Mouse (Mus musculus): Measurements from ENCODE around the gene Wbp2nl.
A peak's percentile ranks its signal among the peaks of the same experiment; 100 is the strongest.

Wbp2nl gene

GRCm38 (mm10) chr15:82298764-82299561, at the start of gene Wbp2nl:
TSS of gene Wbp2nl (plus strand) at chr15:82298954.
- DNase-seq (ENCODE audit: low spot score in 2 of 2) = no peak

GRCm38 (mm10) chr15:82251579-82251978, 47.2 kb upstream of the Wbp2nl start:
- no peak for DNase-seq (ENCODE audit: low spot score in 2 of 2)

- no peak for DNase-seq (ENCODE audit: low spot score in 2 of 2)
Measured at GRCm38 (mm10) chr15:82252097-82252496, 46.7 kb upstream of the Wbp2nl start, which contains the start of gene 1500009C09Rik. TSS of gene 1500009C09Rik (plus strand) at chr15:82252397.

- DNase-seq (ENCODE audit: low spot score in 2 of 2) = peak in 1 of 2 experiments; percentile 55
Measured at GRCm38 (mm10) chr15:82255248-82255647, 43.5 kb upstream of the Wbp2nl start.

- peak; percentile 92 to 97 for DNase-seq (ENCODE audit: low spot score in 2 of 2)
Measured at GRCm38 (mm10) chr15:82255944-82256383, 42.8 kb upstream of the Wbp2nl start.

GRCm38 (mm10) chr15:82259510-82259909, 39.2 kb upstream of the Wbp2nl start:
- DNase-seq (ENCODE audit: low spot score in 2 of 2) = peak; percentile 83

- DNase-seq (ENCODE audit: low spot score in 2 of 2) = peak; percentile 74 to 84
Measured at GRCm38 (mm10) chr15:82266356-82266755, 32.4 kb upstream of the Wbp2nl start.

- DNase-seq (ENCODE audit: low spot score in 2 of 2) = peak; percentile 87 to 89
Measured at GRCm38 (mm10) chr15:82268185-82268584, 30.6 kb upstream of the Wbp2nl start.

- DNase-seq (ENCODE audit: low spot score in 2 of 2) = no peak
Measured at GRCm38 (mm10) chr15:82268783-82269182, 30.0 kb upstream of the Wbp2nl start.

- DNase-seq (ENCODE audit: low spot score in 2 of 2) = peak; percentile 69 to 86
Measured at GRCm38 (mm10) chr15:82271201-82271600, 27.6 kb upstream of the Wbp2nl start.

GRCm38 (mm10) chr15:82272295-82272694, 26.5 kb upstream of the Wbp2nl start:
- peak in 1 of 2 experiments; percentile 33 for DNase-seq (ENCODE audit: low spot score in 2 of 2)

GRCm38 (mm10) chr15:82274593-82274926, 24.2 kb upstream of the Wbp2nl start, which contains the start of gene Sept3:
TSS of gene Sept3 (plus strand) at chr15:82274893.
- no peak for DNase-seq (ENCODE audit: low spot score in 2 of 2)

- DNase-seq (ENCODE audit: low spot score in 2 of 2) = peak; percentile 84 to 86
Measured at GRCm38 (mm10) chr15:82274927-82275901, 23.5 kb upstream of the Wbp2nl start.

- DNase-seq (ENCODE audit: low spot score in 2 of 2) = peak in 1 of 2 experiments; percentile 72
Measured at GRCm38 (mm10) chr15:82277591-82277990, 21.2 kb upstream of the Wbp2nl start.

GRCm38 (mm10) chr15:82280638-82281037, 18.1 kb upstream of the Wbp2nl start:
- peak in 1 of 2 experiments; percentile 35 for DNase-seq (ENCODE audit: low spot score in 2 of 2)

- DNase-seq (ENCODE audit: low spot score in 2 of 2) = peak in 1 of 2 experiments; percentile 19
Measured at GRCm38 (mm10) chr15:82286157-82286556, 12.6 kb upstream of the Wbp2nl start.

GRCm38 (mm10) chr15:82290252-82290651, 8.5 kb upstream of the Wbp2nl start:
- no peak for DNase-seq (ENCODE audit: low spot score in 2 of 2)

- no peak for DNase-seq (ENCODE audit: low spot score in 2 of 2)
Measured at GRCm38 (mm10) chr15:82292851-82293250, 5.9 kb upstream of the Wbp2nl start.

- DNase-seq (ENCODE audit: low spot score in 2 of 2) = peak in 1 of 2 experiments; percentile 62
Measured at GRCm38 (mm10) chr15:82293271-82293711, 5.5 kb upstream of the Wbp2nl start.

- peak; percentile 63 to 67 for DNase-seq (ENCODE audit: low spot score in 2 of 2)
Measured at GRCm38 (mm10) chr15:82294059-82294458, 4.7 kb upstream of the Wbp2nl start.

- no peak for DNase-seq (ENCODE audit: low spot score in 2 of 2)
Measured at GRCm38 (mm10) chr15:82307107-82307506, 8.4 kb downstream of the Wbp2nl start.

GRCm38 (mm10) chr15:82308416-82308815, 9.7 kb downstream of the Wbp2nl start:
- DNase-seq (ENCODE audit: low spot score in 2 of 2) = no peak

Measured in right cerebral cortex, postnatal 10 days (tissue).